Mouse (Mus musculus) kidney, adult 2 months (tissue): ENCODE results near the gene Ffar1.

ENCODE experiments used
- CTCF ChIP-seq: fragments of 200-500 bp; conservative IDR thresholded peaks from 2 replicates; pipeline ENCODE4 v1.5.1; 2011; ENCODE audit warnings: low read depth, mild to moderate bottlenecking, control low read depth, low read length, moderate library complexity, mixed read lengths; ENCODE audit not compliant: insufficient read depth, insufficient read length
- POLR2A ChIP-seq: fragments of 200-500 bp; IDR thresholded peaks from one replicate; pipeline ENCODE4 v1.6.1; 2011; ENCODE audit warnings: low read depth, low read length, control low read depth

GRCm38 (mm10) chr7:30820131-30820530 lies 41.2 kb downstream of the Ffar1 start:
- TF ChIP-seq CTCF (no peak), POLR2A (no peak)
